Mouse (Mus musculus) megakaryocyte, embryonic 14.5 days (primary cell): Measurements from ENCODE around the gene Tyrp1. TPM values are rescaled to one million over a fixed set of nuclear protein-coding genes. Genes with fewer than 3 reads are reported as not detected.

Experiments
- H3K27me3 ChIP-seq: replicated peaks from 2 replicates; pipeline ENCODE3; 2012; ENCODE audit warnings: inconsistent platforms
- H3K36me3 ChIP-seq: replicated peaks from 2 replicates; pipeline ENCODE3; 2012; ENCODE audit warnings: low read length, inconsistent platforms, mixed read lengths
- H3K4me1 ChIP-seq: 2 replicates; pipeline ENCODE4 v1.6.1; 2012; ENCODE audit warnings: inconsistent platforms
- H3K4me3 ChIP-seq: replicated peaks from 2 replicates; pipeline ENCODE3; 2012; ENCODE audit warnings: moderate library complexity, mild to moderate bottlenecking, inconsistent platforms
- H3K9me3 ChIP-seq: 2 replicates; pipeline ENCODE4 v1.6.1; 2012; ENCODE audit warnings: inconsistent platforms
- FLI1 ChIP-seq: IDR thresholded peaks from 2 replicates; pipeline ENCODE4 v1.6.1; 2012; ENCODE audit warnings: low read length, inconsistent platforms, mixed read lengths
- GATA1 ChIP-seq: IDR thresholded peaks from 3 replicates; pipeline ENCODE4 v1.6.1; 2012; ENCODE audit warnings: mixed read lengths, low read length, inconsistent platforms, borderline replicate concordance
- polyA plus RNA-seq: library from polyadenylated mRNA; stranded (reverse); fragments of >175 nt; gene quantifications from 2 replicates; pipeline ENCODE4 v1.2.3, GENCODE M21; 2012; ENCODE audit warnings: low replicate concordance; ENCODE audit not compliant: insufficient read depth

Gene Tyrp1
- not detected in 2 replicates for polyA plus RNA-seq

GRCm38 (mm10) chr4:80834050-80834449 is at the start of gene Tyrp1:
Gene Tyrp1, plus strand, starts transcription at chr4:80834123.
- Histone ChIP-seq H3K36me3 (no peaks in the 10 kb centered on the region), H3K4me3 (no peak within 1 kb of the TSS), H3K27me3 (no peaks in the 10 kb centered on the region), H3K9me3 (peaks cover 9% of the 10 kb centered on the region), H3K4me1 (no peaks in the 10 kb centered on the region)
- TF ChIP-seq GATA1 (no peak), FLI1 (no peak)

GRCm38 (mm10) chr4:80788339-80788738 is 45.6 kb upstream of the Tyrp1 start:
- Histone ChIP-seq H3K9me3 (no peaks in the 10 kb centered on the region), H3K36me3 (no peaks in the 10 kb centered on the region), H3K27me3 (no peaks in the 10 kb centered on the region), H3K4me3 (no peak overlapping the region), H3K4me1 (no peaks in the 10 kb centered on the region)
- TF ChIP-seq GATA1 (no peak), FLI1 (no peak)

- no peaks in the 10 kb centered on the region for H3K36me3 ChIP-seq
- H3K9me3 ChIP-seq: no peaks in the 10 kb centered on the region
- H3K27me3 ChIP-seq: no peaks in the 10 kb centered on the region
- TF ChIP-seq FLI1 (no peak), GATA1 (no peak)
- H3K4me3 ChIP-seq: no peak overlapping the region
- H3K4me1 ChIP-seq: no peaks in the 10 kb centered on the region
These were observed 14.4 kb upstream of the Tyrp1 start for GRCm38 (mm10) chr4:80819511-80819910.

GRCm38 (mm10) chr4:80821945-80822344 is 12.0 kb upstream of the Tyrp1 start:
- Histone ChIP-seq H3K4me1 (no peaks in the 10 kb centered on the region), H3K4me3 (no peak overlapping the region), H3K36me3 (no peaks in the 10 kb centered on the region), H3K27me3 (no peaks in the 10 kb centered on the region), H3K9me3 (no peaks in the 10 kb centered on the region)
- TF ChIP-seq GATA1 (no peak), FLI1 (no peak)

GRCm38 (mm10) chr4:80828232-80828631 is 5.7 kb upstream of the Tyrp1 start:
- no peak for TF ChIP-seq GATA1
- TF ChIP-seq FLI1: no peak
- Histone ChIP-seq H3K4me3 (no peak overlapping the region), H3K27me3 (no peaks in the 10 kb centered on the region), H3K36me3 (no peaks in the 10 kb centered on the region), H3K9me3 (peaks cover 6% of the 10 kb centered on the region), H3K4me1 (no peaks in the 10 kb centered on the region)

GRCm38 (mm10) chr4:80839317-80839716 is 5.4 kb downstream of the Tyrp1 start:
- H3K4me3 ChIP-seq: no peak overlapping the region
- H3K4me1 ChIP-seq: no peaks in the 10 kb centered on the region
- TF ChIP-seq FLI1: no peak
- TF ChIP-seq GATA1: no peak
- H3K27me3 ChIP-seq: no peaks in the 10 kb centered on the region
- no peaks in the 10 kb centered on the region for H3K36me3 ChIP-seq
- H3K9me3 ChIP-seq: peaks cover 4% of the 10 kb centered on the region; the same call in 1 of the 2 replicates

GRCm38 (mm10) chr4:80841980-80842379 is 8.1 kb downstream of the Tyrp1 start:
- Histone ChIP-seq H3K36me3 (no peaks in the 10 kb centered on the region), H3K27me3 (no peaks in the 10 kb centered on the region), H3K4me3 (no peak overlapping the region), H3K4me1 (no peaks in the 10 kb centered on the region), H3K9me3 (no peaks in the 10 kb centered on the region)
- TF ChIP-seq FLI1 (no peak), GATA1 (no peak)

GRCm38 (mm10) chr4:80843752-80844151 is 9.8 kb downstream of the Tyrp1 start:
- no peak for TF ChIP-seq GATA1
- TF ChIP-seq FLI1: no peak
- H3K4me3 ChIP-seq: no peak overlapping the region
- no peaks in the 10 kb centered on the region for H3K9me3 ChIP-seq
- H3K4me1 ChIP-seq: no peaks in the 10 kb centered on the region
- H3K27me3 ChIP-seq: no peaks in the 10 kb centered on the region
- no peaks in the 10 kb centered on the region for H3K36me3 ChIP-seq

- Histone ChIP-seq H3K4me3 (no peak overlapping the region), H3K27me3 (no peaks in the 10 kb centered on the region), H3K36me3 (no peaks in the 10 kb centered on the region), H3K4me1 (no peaks in the 10 kb centered on the region), H3K9me3 (no peaks in the 10 kb centered on the region; the same call in 1 of the 2 replicates)
- TF ChIP-seq GATA1 (no peak), FLI1 (no peak)
These were observed 12.1 kb downstream of the Tyrp1 start for GRCm38 (mm10) chr4:80846052-80846451.

- no peak overlapping the region for H3K4me3 ChIP-seq
- H3K27me3 ChIP-seq: no peaks in the 10 kb centered on the region
- H3K4me1 ChIP-seq: no peaks in the 10 kb centered on the region
- TF ChIP-seq GATA1: no peak
- TF ChIP-seq FLI1: no peak
- peaks cover 4% of the 10 kb centered on the region; the same call in 1 of the 2 replicates for H3K9me3 ChIP-seq
- H3K36me3 ChIP-seq: no peaks in the 10 kb centered on the region
These were observed 18.9 kb downstream of the Tyrp1 start for GRCm38 (mm10) chr4:80852590-80853425.
